Mouse (Mus musculus): ENCODE measurements around the gene Olfr835.

Olfr835 gene

DNA sequence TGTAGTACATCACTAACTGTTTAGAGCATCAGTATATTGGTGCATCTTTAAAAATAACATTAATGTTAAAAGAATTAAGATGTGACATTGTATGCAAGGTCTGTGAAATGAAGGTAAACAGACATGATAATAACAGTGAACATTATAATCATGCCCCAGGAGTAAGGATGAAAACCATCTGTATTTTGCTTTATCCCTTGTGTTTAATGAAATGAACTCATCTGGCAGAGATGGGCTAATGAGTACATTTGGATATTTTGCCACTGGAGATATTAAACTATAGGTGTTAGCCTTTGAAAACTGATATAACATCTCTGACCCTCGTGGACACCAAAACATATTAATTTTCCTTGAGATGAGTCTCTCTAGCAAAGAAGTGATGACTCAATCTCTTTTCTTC, at the start of gene Olfr835:
TSS of gene Olfr835 (plus strand) at position 301 of the 400 bp plus-strand sequence.
- no peaks in the 10 kb centered on the region for H3K36me3 ChIP-seq (ENCODE audit: control insufficient read depth, insufficient read depth, low read length, poor library complexity, severe bottlenecking)
- no peak for DNase-seq (ENCODE audit: low read depth, low spot score)

DNA sequence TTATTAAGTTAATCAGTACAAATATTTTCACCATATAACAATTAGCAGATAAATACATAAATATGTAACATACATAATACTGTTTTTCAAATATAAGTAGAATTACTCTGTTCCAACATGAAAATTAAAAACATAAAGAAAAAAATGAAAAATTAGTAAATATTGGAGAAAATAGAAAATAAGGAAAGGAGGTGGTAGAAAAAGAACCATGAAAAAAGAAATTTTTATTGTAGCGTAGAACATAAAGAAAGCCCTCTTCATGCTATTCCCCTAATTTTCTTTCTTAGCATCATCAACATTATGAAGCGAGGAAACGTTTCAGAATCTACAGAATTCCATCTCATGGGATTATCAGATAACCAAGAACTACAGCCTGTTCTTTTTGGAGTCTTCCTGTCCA, 44.8 kb upstream of the Olfr835 start, which contains the start of gene Olfr834:
TSS of gene Olfr834 (plus strand) at position 301 of the 400 bp plus-strand sequence.
- Histone ChIP-seq H3K36me3 (ENCODE audit: control insufficient read depth, insufficient read depth, low read length, poor library complexity, severe bottlenecking) (no peaks in the 10 kb centered on the region), H3K27me3 (ENCODE audit: control insufficient read depth, insufficient read depth, low read length, poor library complexity, severe bottlenecking) (no peaks in the 10 kb centered on the region)
- DNase-seq (ENCODE audit: low read depth, low spot score) = no peak

More for the DNA sequence above, at the start of gene Olfr835:
- no peaks in the 10 kb centered on the region for H3K27me3 ChIP-seq (ENCODE audit: control insufficient read depth, insufficient read depth, low read length, poor library complexity, severe bottlenecking)

DNA sequence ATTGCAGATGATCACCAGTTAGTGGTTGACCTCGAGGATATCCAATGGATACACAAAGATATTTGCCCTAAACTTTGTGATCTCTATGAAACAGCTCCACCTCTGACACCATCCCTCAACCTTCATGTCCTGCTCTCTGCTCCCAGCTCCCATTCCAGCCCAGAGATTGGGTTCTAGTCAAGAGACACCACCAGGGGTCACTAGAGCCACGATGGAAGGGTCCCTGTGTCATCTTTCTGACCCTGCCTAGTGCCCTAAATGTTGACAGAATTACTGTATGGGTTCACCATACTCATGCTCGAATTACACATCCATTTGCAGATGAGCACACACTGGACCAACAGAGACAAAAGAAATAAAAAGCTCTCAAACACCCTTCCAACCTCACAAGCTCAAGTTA, 52.5 kb downstream of the Olfr835 start:
- Histone ChIP-seq H3K36me3 (ENCODE audit: control insufficient read depth, insufficient read depth, low read length, poor library complexity, severe bottlenecking) (no peaks in the 10 kb centered on the region), H3K27me3 (ENCODE audit: control insufficient read depth, insufficient read depth, low read length, poor library complexity, severe bottlenecking) (no peaks in the 10 kb centered on the region)
- no peak for DNase-seq (ENCODE audit: low read depth, low spot score)

Data from splenic B cell, adult 2 months (primary cell).